Mouse (Mus musculus): ENCODE data around the gene Gnas.

Gene Gnas

DNA sequence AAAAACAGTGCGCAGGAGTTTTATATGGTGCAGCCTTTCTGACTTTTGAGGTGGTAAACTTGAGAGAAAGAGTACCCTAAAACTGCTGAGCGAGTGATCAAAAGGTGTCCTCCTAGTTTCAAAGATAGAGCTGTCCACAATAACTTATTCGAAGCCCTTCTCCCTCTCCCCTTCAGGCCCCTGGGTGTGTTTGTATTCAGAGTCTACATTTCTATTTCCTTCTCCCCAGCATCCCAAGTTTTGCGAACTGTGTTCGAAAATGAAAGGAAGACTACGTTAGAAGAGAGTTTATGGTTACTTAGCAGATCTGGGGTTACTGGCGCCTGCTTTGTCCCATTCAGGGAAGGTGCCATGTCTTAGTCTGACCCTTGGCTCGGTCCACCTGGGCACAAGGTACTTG is 42.4 kb downstream of the Gnas start:
- no peak for DNase-seq (ENCODE audit: extremely low read depth, insufficient read length, low spot score)

DNA sequence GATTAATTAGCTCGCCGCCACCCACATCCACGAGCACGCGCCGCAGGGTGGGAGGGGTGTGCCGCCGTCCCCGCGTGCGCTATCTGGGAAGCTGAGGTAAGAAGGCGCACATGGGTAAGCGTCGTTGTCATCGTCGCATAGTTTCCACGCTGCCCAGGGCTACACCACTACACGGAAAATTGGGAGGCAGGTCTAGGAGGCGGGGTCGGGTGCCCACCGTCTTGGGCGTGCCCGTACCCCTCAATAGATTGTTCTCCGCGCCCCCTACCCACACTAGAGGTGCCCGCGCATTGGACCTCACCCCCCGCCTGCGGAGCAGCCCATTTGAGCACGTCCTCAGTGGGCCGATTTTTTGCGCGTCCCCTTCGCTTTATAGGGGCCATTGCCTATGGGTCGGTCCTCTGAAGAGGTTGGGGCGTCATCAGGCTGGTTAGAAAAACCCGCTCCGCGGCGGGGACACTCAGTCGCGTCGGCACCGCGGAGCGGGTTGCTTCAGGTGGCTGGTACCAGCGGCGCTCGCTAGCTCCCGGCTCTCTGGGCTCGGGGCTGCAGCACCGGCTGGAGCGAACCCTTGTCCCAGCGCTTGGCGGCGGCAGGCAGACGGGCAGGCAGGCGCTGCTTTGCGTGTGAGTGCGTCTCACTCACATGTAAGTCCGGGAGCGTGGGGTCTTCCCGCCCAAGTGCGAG is 43.3 kb downstream of the Gnas start:
- DNase-seq (ENCODE audit: extremely low read depth, insufficient read length, low spot score): peak; percentile 96

DNA sequence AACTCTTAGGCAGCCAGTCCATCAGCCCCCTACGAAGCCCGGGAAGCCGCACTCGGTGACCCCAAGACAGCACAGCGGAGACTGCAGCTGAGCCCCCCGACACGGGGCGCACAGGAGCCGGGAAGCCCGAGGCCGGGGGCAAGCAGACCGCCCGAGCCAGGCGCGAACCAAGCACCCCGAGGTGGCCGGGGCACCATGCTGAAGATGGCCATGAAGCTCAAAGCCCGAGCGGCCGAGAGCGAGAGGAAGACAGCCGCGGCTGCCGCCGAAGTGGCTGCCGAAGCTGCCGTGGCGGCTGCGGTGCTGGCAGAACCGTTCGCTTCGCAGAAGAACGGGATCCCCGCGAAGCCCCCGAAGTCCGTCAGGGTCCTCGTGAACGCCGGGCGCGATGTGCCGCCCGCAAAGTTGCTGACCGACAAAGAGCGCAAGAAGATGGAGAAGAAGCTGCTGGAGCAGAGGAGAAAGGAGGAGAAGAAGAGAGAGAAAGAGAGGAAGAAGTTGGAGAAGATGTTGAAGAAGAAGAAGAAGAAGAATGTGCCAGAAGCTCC is 44.3 kb downstream of the Gnas start:
- DNase-seq (ENCODE audit: extremely low read depth, insufficient read length, low spot score): peak; percentile 72

DNA sequence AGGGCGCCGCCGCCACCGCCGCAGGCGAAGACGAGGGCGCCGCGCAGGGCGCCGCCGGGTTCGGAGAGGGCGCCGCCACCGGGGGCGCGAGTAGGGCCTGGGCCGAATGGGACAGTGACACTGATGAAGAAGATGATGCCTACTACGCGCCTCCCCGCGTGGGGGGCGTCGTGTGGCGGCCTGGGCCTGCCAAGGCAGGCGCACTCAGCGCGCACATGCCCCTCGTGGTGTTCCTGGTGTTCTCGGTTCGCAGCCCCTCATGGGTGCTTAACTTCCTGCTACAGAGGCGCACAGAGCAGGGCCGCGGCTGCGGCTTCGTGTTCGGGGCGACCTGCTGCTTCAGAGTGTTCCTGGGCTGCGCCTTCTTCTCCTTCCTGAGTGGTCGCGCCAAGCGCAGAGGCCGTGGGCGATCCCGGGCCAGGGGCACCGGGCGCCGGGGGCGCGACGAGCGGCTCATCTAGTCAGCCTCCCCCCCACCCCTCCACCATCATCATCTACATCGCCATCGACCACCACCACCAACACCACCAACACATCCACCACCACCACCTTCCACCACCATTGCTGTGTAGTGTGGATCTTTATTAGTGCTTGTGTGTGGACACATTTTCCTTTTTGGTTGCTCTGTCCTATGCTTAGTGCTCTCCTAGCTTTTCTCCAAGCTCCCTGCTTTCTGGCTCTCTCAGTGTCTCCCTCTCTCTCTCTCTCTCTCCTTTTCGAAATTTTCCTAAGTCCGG is 45.0 kb downstream of the Gnas start:
- peak; percentile 79 for DNase-seq (ENCODE audit: extremely low read depth, insufficient read length, low spot score)

DNA sequence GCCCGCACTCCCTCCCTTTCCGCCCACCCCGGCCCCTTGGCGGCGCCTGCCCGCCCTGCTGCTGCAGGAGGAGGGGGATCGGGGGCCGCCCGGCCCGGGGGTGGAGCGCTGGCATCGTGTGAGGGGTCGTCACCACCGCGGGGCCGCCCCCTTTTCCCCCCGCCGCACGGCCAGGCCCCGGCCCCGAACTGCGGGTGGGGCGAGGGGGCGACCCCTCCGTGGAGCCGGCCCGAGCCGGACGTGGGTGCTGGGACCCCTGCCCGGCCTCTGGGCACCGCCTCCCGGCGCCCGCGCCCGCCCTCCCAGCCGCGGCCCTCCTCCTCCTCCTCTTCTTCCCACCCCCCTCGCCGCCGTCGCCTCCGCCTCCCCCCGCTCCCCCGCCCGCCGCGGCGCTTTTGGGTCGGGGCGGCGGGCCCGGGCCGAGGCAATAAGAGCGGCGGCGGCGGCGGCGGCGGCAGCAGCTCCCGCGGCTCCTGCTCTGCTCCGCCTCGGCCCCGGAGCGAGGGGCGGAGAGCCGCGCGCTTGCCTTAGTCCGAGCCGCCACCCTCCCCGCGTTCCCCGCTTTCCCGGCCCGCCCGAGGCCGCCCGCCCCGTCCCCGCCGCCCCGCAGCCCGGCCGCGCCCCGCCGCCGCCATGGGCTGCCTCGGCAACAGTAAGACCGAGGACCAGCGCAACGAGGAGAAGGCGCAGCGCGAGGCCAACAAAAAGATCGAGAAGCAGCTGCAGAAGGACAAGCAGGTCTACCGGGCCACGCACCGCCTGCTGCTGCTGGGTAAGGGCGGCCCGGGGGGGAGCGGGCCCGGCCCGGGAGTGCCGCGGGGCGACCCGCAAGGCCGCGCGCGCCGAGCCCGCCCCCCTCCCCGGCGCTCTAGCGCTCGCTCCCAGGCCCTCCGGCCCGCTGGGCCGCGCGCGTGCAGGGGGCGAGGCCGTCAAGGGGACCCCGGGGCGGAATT is 45.8 kb downstream of the Gnas start:
- peak; percentile 88 for DNase-seq (ENCODE audit: extremely low read depth, insufficient read length, low spot score)

DNA sequence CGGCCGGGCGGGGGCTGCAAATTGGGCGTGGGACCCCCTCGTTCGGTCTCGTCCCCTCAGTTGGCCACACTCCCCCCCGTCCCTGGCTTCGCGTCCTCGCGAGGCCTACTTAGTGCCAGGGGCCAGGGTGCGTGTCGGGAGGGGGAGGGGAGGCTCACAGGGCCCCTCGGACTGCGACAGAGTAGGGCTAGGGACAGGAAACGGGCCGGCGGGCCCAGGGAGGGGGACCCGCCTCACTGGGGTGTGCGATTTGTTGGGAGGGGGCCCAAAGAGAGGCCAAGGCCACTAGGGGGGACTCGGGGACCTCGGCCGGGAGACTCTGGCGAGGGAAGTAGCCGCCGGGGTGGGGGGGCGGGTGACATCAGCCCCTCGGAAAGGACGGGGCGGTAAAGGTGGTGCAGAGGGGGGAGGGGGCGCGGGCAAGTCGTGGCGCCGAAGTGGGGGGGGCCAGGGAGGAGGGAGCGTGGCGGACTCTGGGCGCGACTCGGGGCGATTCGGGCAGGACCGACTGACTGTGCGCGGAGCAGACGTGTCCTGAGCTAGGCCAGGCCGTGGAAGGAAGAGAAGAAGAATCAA is 46.6 kb downstream of the Gnas start:
- DNase-seq (ENCODE audit: extremely low read depth, insufficient read length, low spot score): peak; percentile 83

DNA sequence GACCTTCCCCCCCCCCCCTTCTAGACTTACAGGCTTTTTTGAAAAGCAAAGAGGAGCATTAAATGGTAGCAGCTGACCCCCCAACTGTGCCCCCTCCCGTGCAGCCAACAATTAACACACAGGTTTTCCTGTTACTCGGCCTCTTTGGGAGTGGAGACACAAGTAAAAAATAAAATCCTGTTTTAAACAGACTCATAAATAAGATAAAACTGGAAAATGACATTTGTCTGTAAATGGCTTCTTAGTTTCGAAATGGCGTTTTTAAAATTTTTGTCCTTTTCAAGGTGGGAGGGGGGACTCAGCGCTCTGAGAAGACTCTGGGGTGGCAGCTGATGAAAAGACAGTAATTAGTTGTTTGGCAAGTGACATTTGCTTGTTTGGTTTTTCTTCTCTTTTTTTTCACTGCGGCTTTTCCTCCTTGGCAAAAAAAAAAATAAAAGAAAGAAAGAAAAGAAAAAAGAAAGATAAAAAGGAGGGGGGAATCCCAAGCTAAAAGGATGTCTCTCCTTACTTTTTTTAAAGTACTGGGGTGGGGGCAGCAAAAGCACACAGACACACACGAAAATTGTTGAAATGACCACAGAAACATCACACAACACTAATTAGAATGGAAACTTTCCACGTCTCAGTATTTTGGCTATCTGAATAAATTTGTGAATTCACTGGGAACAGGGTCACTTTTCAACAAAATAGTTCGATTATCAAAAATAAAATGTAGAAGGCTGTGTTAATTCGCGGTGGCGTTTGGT is 47.3 kb downstream of the Gnas start:
- no peak for DNase-seq (ENCODE audit: extremely low read depth, insufficient read length, low spot score)

DNA sequence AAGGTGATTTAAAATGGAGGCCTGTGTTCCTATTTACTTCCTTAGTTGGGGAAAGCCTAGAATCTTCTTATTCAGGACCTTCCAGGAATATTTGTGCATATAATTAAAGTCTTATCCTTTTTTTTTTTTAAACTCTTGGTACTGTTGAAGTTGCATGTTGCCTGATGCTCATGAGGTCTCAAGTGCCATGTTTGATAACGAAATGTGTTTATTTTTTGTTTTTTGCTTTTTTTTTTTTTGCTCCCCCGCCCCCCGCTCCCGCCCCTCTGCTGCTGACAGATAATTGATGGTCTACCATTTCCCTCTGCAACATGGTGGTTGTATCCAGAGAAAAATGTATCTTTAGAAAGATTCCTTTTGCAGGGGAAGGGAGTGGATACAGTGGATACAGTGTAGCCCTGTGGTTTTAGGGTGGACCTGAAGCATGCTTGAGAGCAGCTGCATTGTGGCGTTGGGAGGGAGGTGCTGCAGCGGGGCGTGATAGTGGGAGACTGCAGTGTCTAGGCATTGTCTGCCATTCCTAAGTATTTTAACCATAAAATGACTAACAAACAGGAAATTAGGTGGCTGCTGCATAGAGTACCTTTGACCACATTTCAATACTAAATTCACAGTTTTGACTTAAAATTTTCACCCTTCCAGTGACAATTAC is 49.2 kb downstream of the Gnas start:
- no peak for DNase-seq (ENCODE audit: extremely low read depth, insufficient read length, low spot score)

DNA sequence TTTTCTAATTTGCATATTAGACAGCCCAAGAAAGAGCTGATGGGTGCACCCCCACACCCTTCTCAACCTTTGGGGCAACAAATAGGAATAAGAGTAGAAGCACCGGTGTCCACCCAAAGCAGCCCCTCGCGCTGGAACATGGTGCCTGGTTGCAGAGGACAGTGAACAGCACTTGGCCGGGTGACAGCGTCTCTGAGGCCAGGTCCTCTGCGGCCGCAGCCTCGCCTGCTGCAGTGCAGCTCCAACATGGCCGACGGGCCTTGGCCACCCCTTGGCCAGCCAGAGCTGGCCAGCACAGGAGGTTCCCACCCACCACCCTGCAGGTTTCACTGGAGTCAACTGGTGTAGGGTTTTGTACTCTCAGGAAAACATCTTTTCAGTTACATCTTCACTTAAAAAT is 50.3 kb downstream of the Gnas start:
- DNase-seq (ENCODE audit: extremely low read depth, insufficient read length, low spot score): no peak

DNA sequence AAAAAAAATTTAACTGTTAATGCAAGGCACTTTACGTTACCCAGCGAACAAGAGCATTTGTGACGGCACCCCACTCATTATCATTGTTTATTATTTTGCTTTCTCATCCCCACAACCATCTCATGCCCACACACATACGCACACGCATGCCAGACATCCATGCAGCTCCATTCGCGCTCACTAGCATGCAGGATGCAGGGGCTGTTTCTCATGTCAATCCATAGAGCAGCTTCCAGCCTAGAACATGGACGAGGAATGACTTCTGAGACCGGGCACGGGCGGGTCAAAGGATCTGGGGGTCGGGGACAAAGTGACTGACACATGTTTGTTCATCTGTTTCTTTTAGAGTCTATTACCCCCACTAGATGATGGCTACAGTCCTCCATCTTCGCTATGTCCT is 53.2 kb downstream of the Gnas start:
- DNase-seq (ENCODE audit: extremely low read depth, insufficient read length, low spot score): no peak

DNA sequence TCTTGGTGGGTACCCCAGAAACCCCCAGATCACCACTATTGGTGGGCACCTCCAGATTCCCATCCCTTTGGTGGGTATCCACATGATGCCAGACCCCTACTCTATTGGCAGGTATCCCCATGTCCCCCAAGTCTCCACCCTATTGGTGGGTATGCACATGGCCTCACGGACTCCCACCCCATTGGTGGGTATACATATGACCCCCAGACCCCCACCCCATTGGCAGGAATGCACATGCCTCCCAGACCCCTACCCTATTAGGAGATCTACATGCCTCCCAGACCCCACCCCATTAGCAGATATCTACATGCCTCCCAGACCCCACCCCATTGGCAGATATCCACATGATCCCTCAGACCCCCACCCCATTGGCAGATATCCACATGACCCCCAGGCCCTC is 55.6 kb downstream of the Gnas start:
- DNase-seq (ENCODE audit: extremely low read depth, insufficient read length, low spot score): no peak

DNA sequence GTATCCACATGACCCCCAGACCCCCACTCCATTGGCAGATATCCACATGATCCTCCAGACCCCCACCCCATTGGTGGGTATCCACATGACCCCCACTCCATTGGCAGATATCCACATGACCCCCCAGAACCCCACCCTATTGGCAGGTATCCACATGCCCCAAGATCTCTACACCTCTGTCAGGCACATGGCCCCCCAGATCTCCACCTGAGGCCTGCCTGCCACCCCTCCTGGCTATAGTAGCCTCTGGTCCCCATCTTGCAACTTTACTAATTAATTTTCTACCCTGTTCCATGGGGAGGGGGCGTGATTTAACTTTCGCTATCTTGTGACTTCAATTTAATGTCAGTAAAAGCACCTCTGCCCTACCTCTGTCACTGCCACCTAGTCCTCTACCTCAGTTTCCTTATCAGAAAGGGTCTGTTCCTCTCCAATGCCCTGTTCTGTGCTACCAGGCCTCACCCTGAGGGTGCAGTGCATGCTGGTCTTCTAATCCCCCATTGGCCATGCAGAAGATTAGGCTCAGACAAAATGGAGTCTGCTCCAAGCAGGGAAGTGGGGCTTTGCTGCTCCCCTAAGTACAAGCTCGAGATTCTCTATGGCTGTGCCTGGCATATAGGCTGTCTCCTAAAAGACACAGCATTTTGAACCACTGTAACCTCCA is 56.2 kb downstream of the Gnas start:
- DNase-seq (ENCODE audit: extremely low read depth, insufficient read length, low spot score): no peak

DNA sequence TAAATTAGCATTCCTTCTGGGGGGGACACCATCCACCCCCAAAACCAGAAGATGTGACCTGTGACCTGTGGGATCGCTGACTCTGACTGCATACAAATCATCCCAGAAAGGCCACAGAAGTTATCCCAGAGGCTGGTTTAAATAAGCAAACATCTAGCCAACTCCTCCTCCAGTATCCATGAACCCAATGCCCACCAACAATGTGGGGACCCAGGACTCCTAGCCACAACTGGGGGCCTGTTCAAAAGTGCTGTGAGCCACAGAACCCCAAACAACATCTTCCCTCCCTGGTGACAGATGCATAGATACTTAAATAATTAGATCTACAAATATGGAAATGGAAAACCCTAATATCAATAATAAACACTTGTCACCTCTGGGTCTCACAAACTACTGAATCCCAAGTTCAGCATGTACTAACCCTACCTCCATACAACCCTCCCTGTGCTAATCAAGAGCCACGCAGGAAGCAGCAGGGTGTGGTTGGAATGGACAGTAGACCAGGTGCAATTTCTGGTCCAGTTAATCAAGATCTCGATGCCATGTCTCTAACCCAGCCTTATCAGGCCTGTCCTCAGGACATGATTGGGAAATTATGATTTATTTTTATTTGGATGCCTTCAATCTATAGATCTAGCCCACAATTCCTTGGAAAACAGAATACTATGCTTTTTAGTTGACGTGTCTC is 56.9 kb downstream of the Gnas start:
- DNase-seq (ENCODE audit: extremely low read depth, insufficient read length, low spot score): no peak

DNA sequence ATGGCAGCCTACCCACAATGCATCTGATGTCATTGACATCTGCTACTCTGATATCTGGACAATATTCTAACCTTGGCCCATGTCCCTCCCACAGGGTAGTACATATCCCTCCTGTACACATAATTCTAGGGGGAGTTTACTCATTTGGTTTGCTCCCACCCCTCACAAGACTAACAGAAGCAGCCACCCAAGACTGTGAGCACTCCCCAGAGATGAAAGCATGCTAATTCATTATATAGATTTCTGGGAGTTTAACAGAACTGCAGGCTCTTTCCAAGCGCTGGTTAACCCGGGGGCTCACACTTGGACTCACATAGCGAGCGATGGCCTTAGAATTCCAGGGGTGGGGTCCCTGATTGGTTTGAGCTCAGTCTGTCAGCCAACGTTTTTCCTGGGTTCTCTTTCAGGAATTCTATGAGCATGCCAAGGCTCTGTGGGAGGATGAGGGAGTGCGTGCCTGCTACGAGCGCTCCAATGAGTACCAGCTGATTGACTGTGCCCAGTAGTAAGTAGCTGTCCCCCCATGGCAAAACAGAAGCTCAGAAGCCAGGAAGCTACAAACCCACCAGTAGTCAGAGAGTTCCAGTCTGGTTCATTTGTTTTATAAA is 58.8 kb downstream of the Gnas start:
- no peak for DNase-seq (ENCODE audit: extremely low read depth, insufficient read length, low spot score)

DNA sequence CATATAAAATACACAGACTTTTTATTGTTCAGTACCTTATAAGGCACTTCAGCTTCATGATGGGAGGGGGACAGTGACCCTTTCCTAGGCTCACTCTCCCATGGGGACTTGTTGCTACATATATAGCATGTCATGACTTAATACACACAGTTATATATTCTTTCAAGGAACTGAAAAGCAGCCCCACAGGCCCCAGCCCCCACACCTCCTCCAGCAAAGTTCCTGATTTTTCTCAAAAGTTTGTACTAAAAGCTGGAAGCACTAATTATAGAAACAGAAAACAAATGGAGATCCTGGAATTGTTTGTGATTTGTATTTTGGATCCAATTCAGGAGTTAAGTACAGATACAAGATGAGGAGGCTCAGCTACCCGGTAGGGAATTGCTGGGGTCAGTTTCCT is 59.4 kb downstream of the Gnas start:
- no peak for DNase-seq (ENCODE audit: extremely low read depth, insufficient read length, low spot score)

DNA sequence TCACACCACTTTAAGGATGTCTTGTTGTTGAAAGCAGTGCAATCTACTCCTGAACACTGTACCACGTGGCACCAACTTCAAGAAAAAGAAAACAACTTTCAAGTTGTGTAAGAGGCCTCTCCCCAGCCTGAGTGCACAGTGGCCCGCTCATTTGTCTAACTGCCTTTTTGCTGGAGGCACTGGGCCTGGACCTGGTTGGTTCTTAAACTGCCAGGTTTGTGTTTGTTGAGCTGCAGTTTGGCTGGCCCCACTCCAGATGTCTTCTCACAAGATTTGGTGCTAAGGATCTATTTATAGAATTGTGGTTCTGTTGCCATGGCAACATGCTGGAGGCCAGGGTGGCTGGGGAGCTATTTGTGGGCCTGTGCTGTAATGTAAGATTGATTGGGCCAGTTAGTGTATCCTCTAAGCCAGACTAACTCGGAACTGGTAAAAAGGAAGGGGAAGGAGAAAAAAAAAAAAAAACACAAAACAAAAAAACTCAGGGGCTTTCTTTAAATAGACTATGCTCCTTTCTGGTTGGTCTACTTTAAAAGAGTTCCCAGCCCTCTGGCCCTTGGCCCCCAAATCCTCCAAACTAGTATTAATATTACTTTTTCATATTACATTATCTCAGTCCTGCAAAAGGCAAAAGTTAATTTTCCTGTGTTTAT is 60.0 kb downstream of the Gnas start:
- peak; percentile 77 for DNase-seq (ENCODE audit: extremely low read depth, insufficient read length, low spot score)

DNA sequence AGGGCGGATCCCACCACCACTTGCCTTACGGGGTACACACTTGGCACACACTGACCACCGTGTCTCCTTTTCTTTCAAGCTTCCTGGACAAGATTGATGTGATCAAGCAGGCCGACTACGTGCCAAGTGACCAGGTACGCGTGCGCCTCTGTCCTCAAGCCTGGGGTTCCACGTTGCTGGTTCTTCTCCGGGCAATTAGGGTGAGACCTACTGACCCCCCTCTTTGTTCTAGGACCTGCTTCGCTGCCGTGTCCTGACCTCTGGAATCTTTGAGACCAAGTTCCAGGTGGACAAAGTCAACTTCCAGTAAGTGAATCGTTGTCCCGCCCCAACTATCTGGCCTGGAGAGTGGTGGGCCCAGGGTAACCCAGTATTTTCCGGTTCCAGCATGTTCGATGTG is 60.9 kb downstream of the Gnas start:
- DNase-seq (ENCODE audit: extremely low read depth, insufficient read length, low spot score): peak; percentile 14

DNA sequence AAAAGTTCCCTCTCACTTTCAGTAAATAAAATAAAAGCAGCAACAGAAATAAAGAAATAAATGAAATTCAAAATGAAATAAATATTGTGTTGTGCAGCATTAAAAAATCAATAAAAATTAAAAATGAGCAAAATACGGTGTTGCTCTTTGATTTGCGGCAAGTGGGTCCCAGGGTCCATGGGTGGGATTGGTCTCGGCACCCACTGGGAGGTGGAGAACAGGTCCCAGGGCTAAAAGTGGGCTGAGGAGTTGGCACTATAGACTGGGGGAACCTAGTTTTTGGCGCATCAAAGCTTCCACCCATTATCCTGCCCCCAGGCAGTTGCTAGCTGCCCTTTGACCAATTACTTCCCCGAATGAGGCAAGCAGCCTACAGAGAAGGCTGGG is 62.5 kb downstream of the Gnas start, which contains the start of gene Gm20721:
TSS of gene Gm20721 (minus strand) at position 101 of the 387 bp plus-strand sequence.
- DNase-seq (ENCODE audit: extremely low read depth, insufficient read length, low spot score): no peak
